Mouse (Mus musculus): ENCODE results near the gene Dynlt1f.
"Not testable (repeated sequence)": the region's sequence is repeated elsewhere in the genome, so short reads cannot be mapped to it uniquely, and the experiment has no call there.

Dynlt1f gene

GRCm38 (mm10) chr17:6620730-6621451 is 34.8 kb downstream of the Dynlt1f start:
- DNase-seq: not testable (repeated sequence)

GRCm38 (mm10) chr17:6620035-6620434 is 35.7 kb downstream of the Dynlt1f start:
- DNase-seq: not testable (repeated sequence)

- DNase-seq: not testable (repeated sequence)
These were observed 36.4 kb downstream of the Dynlt1f start for GRCm38 (mm10) chr17:6619271-6619670.

GRCm38 (mm10) chr17:6617689-6618400 is 37.9 kb downstream of the Dynlt1f start:
- not testable (repeated sequence) for DNase-seq

GRCm38 (mm10) chr17:6616731-6617130 is 39.0 kb downstream of the Dynlt1f start:
- DNase-seq: not testable (repeated sequence)

GRCm38 (mm10) chr17:6614316-6614715 is 41.4 kb downstream of the Dynlt1f start:
- DNase-seq: not testable (repeated sequence)

GRCm38 (mm10) chr17:6613524-6613923 is 42.2 kb downstream of the Dynlt1f start:
- not testable (repeated sequence) for DNase-seq

- DNase-seq: not testable (repeated sequence)
These were observed 50.4 kb downstream of the Dynlt1f start for GRCm38 (mm10) chr17:6605347-6605746.

- not testable (repeated sequence) for DNase-seq
These were observed 53.5 kb downstream of the Dynlt1f start for GRCm38 (mm10) chr17:6602205-6602604.

- peak; percentile 93 for DNase-seq
These were observed 54.3 kb downstream of the Dynlt1f start, which contains the start of gene Dynlt1c for GRCm38 (mm10) chr17:6601204-6601911. Gene Dynlt1c, plus strand, starts transcription at chr17:6601671.

- DNase-seq: not testable (repeated sequence)
These were observed 55.3 kb downstream of the Dynlt1f start for GRCm38 (mm10) chr17:6600216-6600911.

GRCm38 (mm10) chr17:6598356-6598755 is 57.3 kb downstream of the Dynlt1f start:
- not testable (repeated sequence) for DNase-seq
